7 mouse cellular contexts compared by ENCODE assay signal in genomic region chr12:11178486-11179154, GRCm38 (mm10). TPM values are rescaled to one million over a fixed set of nuclear protein-coding genes. Genes with fewer than 3 reads are reported as not detected.
DNase-seq lines count a peak whose midpoint lies in the region; ATAC-seq and TF ChIP-seq lines count a peak whose summit lies in the region.

No protein-coding gene starts in this region.

- no peaks in the 10 kb centered on the region for H3K79me2 ChIP-seq in heart, adult 2 months (replicated peaks; ENCODE audit: control insufficient read depth, insufficient read depth, low read length)

- H3K4me2 ChIP-seq in embryonic facial prominence, embryonic 11.5 days (ENCODE audit: low read depth, low read length): peak overlapping the region; percentile 10
- H3K4me2 ChIP-seq in limb, embryonic 11.5 days (ENCODE audit: low read depth, severe bottlenecking): no peak overlapping the region
- peak overlapping the region; percentile 46 for H3K4me2 ChIP-seq in midbrain, embryonic 16.5 days (ENCODE audit: low read length)

- H3K36me3 ChIP-seq in embryonic facial prominence, embryonic 11.5 days (replicated peaks; ENCODE audit: control insufficient read depth, insufficient read depth, low read depth, low read length): no peaks in the 10 kb centered on the region
- H3K36me3 ChIP-seq in heart, adult 2 months (ENCODE audit: control insufficient read depth, insufficient read depth, low read length): no peaks in the 10 kb centered on the region
- no peaks in the 10 kb centered on the region for H3K36me3 ChIP-seq in kidney, adult 2 months (ENCODE audit: control insufficient read depth, insufficient read depth, low read length)
- H3K36me3 ChIP-seq in limb, embryonic 11.5 days (ENCODE audit: control insufficient read depth, insufficient read depth, low read length): no peaks in the 10 kb centered on the region
- H3K36me3 ChIP-seq in midbrain, embryonic 16.5 days (ENCODE audit: control insufficient read depth, insufficient read depth, low read length): no peaks in the 10 kb centered on the region
- H3K36me3 ChIP-seq in spleen, adult 2 months (ENCODE audit: control insufficient read depth, insufficient read depth, low read length): no peaks in the 10 kb centered on the region

- intact Hi-C loops in heart, adult 2 months (cut with DNase I): loop anchor here (1.0 to 5.0 kb wide), 3 partner anchors 159 to 580 kb away; no protein-coding TSS in a partner anchor

- no peak overlapping the region for H3K27ac ChIP-seq in embryonic facial prominence, embryonic 11.5 days (replicated peaks; ENCODE audit: low read depth, low read length)
- no peak overlapping the region for H3K27ac ChIP-seq in heart, adult 2 months
- H3K27ac ChIP-seq in kidney, adult 2 months (ENCODE audit: insufficient read depth, low read depth, low read length): no peak overlapping the region
- no peak overlapping the region for H3K27ac ChIP-seq in limb, embryonic 11.5 days (replicated peaks; ENCODE audit: low read depth, low read length)
- no peak overlapping the region for H3K27ac ChIP-seq in midbrain, embryonic 16.5 days (ENCODE audit: low read length)
- H3K27ac ChIP-seq in spleen, adult 2 months (ENCODE audit: insufficient read depth, low read length): no peak overlapping the region

- no peaks in the 10 kb centered on the region for H3K9me3 ChIP-seq in embryonic facial prominence, embryonic 11.5 days (replicated peaks; ENCODE audit: control insufficient read depth, low read length)
- H3K9me3 ChIP-seq in limb, embryonic 11.5 days (ENCODE audit: control insufficient read depth, low read length): no peaks in the 10 kb centered on the region
- no peaks in the 10 kb centered on the region for H3K9me3 ChIP-seq in midbrain, embryonic 16.5 days (replicated peaks; ENCODE audit: control insufficient read depth, low read length, poor library complexity, severe bottlenecking)

- peak; percentile 92 for DNase-seq in adrenal gland, postnatal 14 days
- peak; percentile 96 for DNase-seq in embryonic facial prominence, embryonic 11.5 days (ENCODE audit: low spot score)
- DNase-seq in heart, adult 2 months: peak; percentile 77 to 86
- peak; percentile 86 for DNase-seq in kidney, adult 2 months
- peak; percentile 96 for DNase-seq in limb, embryonic 11.5 days (ENCODE audit: low spot score)
- DNase-seq in spleen, adult 2 months (ENCODE audit: low read depth in 1 of 2, low spot score in 2 of 2): peak in 1 of 2 experiments; percentile 79

- peak; percentile 42; the same call in 1 of the 2 replicates for TF ChIP-seq EP300 in heart, adult 2 months (IDR thresholded peaks at IDR 0.05; ENCODE audit: insufficient read depth, low read depth, low read length)

- 28% methylated on average over 11 of the region's 11 CpGs for WGBS in embryonic facial prominence, embryonic 11.5 days
- WGBS in heart, adult 2 months: 21% methylated on average over 11 of the region's 11 CpGs
- 20% methylated on average over 11 of the region's 11 CpGs for WGBS in kidney, adult 2 months
- WGBS in limb, embryonic 11.5 days: 27% methylated on average over 11 of the region's 11 CpGs
- WGBS in midbrain, embryonic 16.5 days: 29% methylated on average over 11 of the region's 11 CpGs
- WGBS in spleen, adult 2 months: 17% methylated on average over 11 of the region's 11 CpGs

- TF ChIP-seq POLR2A in heart, adult 2 months (IDR thresholded peaks at IDR 0.05; ENCODE audit: insufficient read depth, low read depth, low read length): no peak
- no peak for TF ChIP-seq POLR2A in kidney, adult 2 months (IDR thresholded peaks at IDR 0.05; ENCODE audit: low read depth, low read length)
- no peak for TF ChIP-seq POLR2A in spleen, adult 2 months (IDR thresholded peaks at IDR 0.05; ENCODE audit: low read depth, low read length)

- ATAC-seq in embryonic facial prominence, embryonic 11.5 days (replicated peaks; ENCODE audit: insufficient number of reproducible peaks, low FRiP score, low TSS enrichment, low read depth): peak; percentile 97
- peak; percentile 75 for ATAC-seq in limb, embryonic 11.5 days (ENCODE audit: insufficient number of reproducible peaks, low FRiP score, low TSS enrichment, low read depth)
- peak; percentile 98 for ATAC-seq in midbrain, embryonic 16.5 days

- peak; percentile 92 for TF ChIP-seq CTCF in heart, adult 2 months (IDR thresholded peaks at IDR 0.05)
- peak; percentile 87 for TF ChIP-seq CTCF in kidney, adult 2 months (conservative IDR thresholded peaks at IDR 0.05; ENCODE audit: insufficient read depth, insufficient read length, low read depth, low read length)
- TF ChIP-seq CTCF in spleen, adult 2 months (IDR thresholded peaks at IDR 0.05; ENCODE audit: extremely low read depth, insufficient read depth, insufficient read length, insufficient replicate concordance): peak; percentile 62; the same call in 1 of the 2 replicates

- no peak overlapping the region for H3K4me3 ChIP-seq in embryonic facial prominence, embryonic 11.5 days (ENCODE audit: low read depth, low read length)
- H3K4me3 ChIP-seq in heart, adult 2 months: no peak overlapping the region
- H3K4me3 ChIP-seq in kidney, adult 2 months (ENCODE audit: insufficient read depth, low read depth, low read length): no peak overlapping the region
- H3K4me3 ChIP-seq in limb, embryonic 11.5 days (ENCODE audit: low read depth, low read length): no peak overlapping the region
- H3K4me3 ChIP-seq in midbrain, embryonic 16.5 days (ENCODE audit: low read depth, low read length): no peak overlapping the region; the same call in 1 of the 2 replicates
- H3K4me3 ChIP-seq in spleen, adult 2 months (ENCODE audit: extremely low read depth, insufficient read depth, insufficient read length): no peak overlapping the region

- no peaks in the 10 kb centered on the region for H3K27me3 ChIP-seq in embryonic facial prominence, embryonic 11.5 days (ENCODE audit: control insufficient read depth, insufficient read depth, low read length)
- H3K27me3 ChIP-seq in heart, adult 2 months (ENCODE audit: control insufficient read depth, insufficient read depth, low read length): peaks cover 2% of the 10 kb centered on the region; the same call in 1 of the 2 replicates
- H3K27me3 ChIP-seq in kidney, adult 2 months (replicated peaks; ENCODE audit: control insufficient read depth, insufficient read depth, low read length): no peaks in the 10 kb centered on the region
- no peaks in the 10 kb centered on the region for H3K27me3 ChIP-seq in limb, embryonic 11.5 days (ENCODE audit: control insufficient read depth, insufficient read depth, low read length)
- H3K27me3 ChIP-seq in midbrain, embryonic 16.5 days (ENCODE audit: control insufficient read depth, insufficient read depth, low read depth, low read length): no peaks in the 10 kb centered on the region
- no peaks in the 10 kb centered on the region for H3K27me3 ChIP-seq in spleen, adult 2 months (ENCODE audit: control insufficient read depth, insufficient read depth, low read length)

- H3K4me1 ChIP-seq in embryonic facial prominence, embryonic 11.5 days (ENCODE audit: control insufficient read depth, insufficient read depth, low read length): no peaks in the 10 kb centered on the region
- H3K4me1 ChIP-seq in heart, adult 2 months (ENCODE audit: control insufficient read depth, insufficient read depth, low read length): no peaks in the 10 kb centered on the region
- H3K4me1 ChIP-seq in kidney, adult 2 months (ENCODE audit: control insufficient read depth, insufficient read depth, low read length): no peaks in the 10 kb centered on the region
- no peaks in the 10 kb centered on the region for H3K4me1 ChIP-seq in limb, embryonic 11.5 days (ENCODE audit: control insufficient read depth, insufficient read depth, low read length)
- 0 out of 2 replicates have a peak, but pooled peaks cover 4% of the 10 kb centered on the region for H3K4me1 ChIP-seq in midbrain, embryonic 16.5 days (ENCODE audit: control insufficient read depth, insufficient read depth, low read length)
- H3K4me1 ChIP-seq in spleen, adult 2 months (ENCODE audit: control insufficient read depth, insufficient read depth, insufficient read length): no peaks in the 10 kb centered on the region

- peak overlapping the region; percentile 9; the same call in 1 of the 2 replicates for H3K9ac ChIP-seq in embryonic facial prominence, embryonic 11.5 days (replicated peaks; ENCODE audit: low read length)
- H3K9ac ChIP-seq in heart, adult 2 months (ENCODE audit: low read depth, low read length): no peak overlapping the region
- no peak overlapping the region for H3K9ac ChIP-seq in limb, embryonic 11.5 days (ENCODE audit: low read length)
- no peak overlapping the region for H3K9ac ChIP-seq in midbrain, embryonic 16.5 days (ENCODE audit: low read depth, low read length)

RNA-seq across cellular contexts. Expression of gene Kcns3, which starts 27.8 kb away (rescaled TPM):
- total RNA-seq in adrenal gland, postnatal 14 days (2021): 3.5 and 4.6 TPM in 2 replicates
- 0.65 and 0.93 TPM in 2 replicates for polyA plus RNA-seq in embryonic facial prominence, embryonic 11.5 days (2014; fragmentation: Nextera tagmentation; extraction: Ambion mirVana)
- total RNA-seq in heart, adult 2 months (2021): under 1 TPM; 0.36 to 0.86 TPM
- polyA plus RNA-seq in heart, adult 2 months (2012; rRNA removed): 0.44 and 0.64 TPM in 2 replicates
- polyA plus RNA-seq in kidney, adult 2 months (2012; rRNA removed): 2.3 and 2.5 TPM in 2 replicates
- polyA plus RNA-seq in limb, embryonic 11.5 days (2014; fragmentation: Nextera tagmentation; extraction: Ambion mirVana): 0.26 and 0.41 TPM in 2 replicates
- 0.26 and 0.33 TPM in 2 replicates for polyA plus RNA-seq in midbrain, embryonic 16.5 days (2015; fragmentation: Nextera tagmentation; extraction: Ambion mirVana)
- 0.33 and 0.45 TPM in 2 replicates for polyA plus RNA-seq in spleen, adult 2 months (2012; rRNA removed)

RNA-seq across cellular contexts. Expression of gene Msgn1, which starts 30.2 kb away (rescaled TPM):
- not detected in 2 replicates for total RNA-seq in adrenal gland, postnatal 14 days (2021)
- polyA plus RNA-seq in embryonic facial prominence, embryonic 11.5 days (2014; fragmentation: Nextera tagmentation; extraction: Ambion mirVana): not detected in 2 replicates
- total RNA-seq in heart, adult 2 months (2021): not detected
- polyA plus RNA-seq in heart, adult 2 months (2012; rRNA removed): not detected in 2 replicates
- polyA plus RNA-seq in kidney, adult 2 months (2012; rRNA removed): not detected in 2 replicates
- 0.34 TPM in 1 of 2 replicates, not detected in the other for polyA plus RNA-seq in limb, embryonic 11.5 days (2014; fragmentation: Nextera tagmentation; extraction: Ambion mirVana)
- not detected in 2 replicates for polyA plus RNA-seq in midbrain, embryonic 16.5 days (2015; fragmentation: Nextera tagmentation; extraction: Ambion mirVana)
- polyA plus RNA-seq in spleen, adult 2 months (2012; rRNA removed): 0.23 and 0.26 TPM in 2 replicates
